Mouse (Mus musculus): ENCODE measurements around the gene Ifna15.

Ifna15 gene

GRCm38 (mm10) chr4:88515250-88515649 is 42.8 kb downstream of the Ifna15 start:
- in situ Hi-C loops (cut with MseI, MboI) = no loop called here

GRCm38 (mm10) chr4:88514403-88514802 is 43.6 kb downstream of the Ifna15 start:
- in situ Hi-C loops (cut with MseI, MboI) = no loop called here

GRCm38 (mm10) chr4:88513743-88514142 is 44.3 kb downstream of the Ifna15 start:
- in situ Hi-C loops (cut with MseI, MboI) = no loop called here
